Mouse (Mus musculus): ENCODE measurements around the gene Ube2v1.
"Not testable (repeated sequence)": the region's sequence is repeated elsewhere in the genome, so short reads cannot be mapped to it uniquely, and the experiment has no call there.

Gene Ube2v1

GRCm38 (mm10) chr2:167659177-167659846 is 27.4 kb upstream of the Ube2v1 start:
- ChIA-PET CTCF (interaction anchor here in 2 of 4 experiments (1.1 to 3.9 kb wide), 2 partner anchors 16 kb away, joined by 6 to 21 read pairs; no protein-coding TSS in a partner anchor), POLR2A (interaction anchor here in 1 of 4 experiments (0.9 to 1.6 kb wide), 2 partner anchors 11 to 183 kb away, joined by 3 read pairs; no protein-coding TSS in a partner anchor)

- ChIA-PET CTCF (interaction anchor here in 1 of 4 experiments (0.5 kb wide), 1 partner anchor 17 kb away, joined by 3 read pairs; no protein-coding TSS in a partner anchor), POLR2A (no interaction called here)
These were observed 26.8 kb upstream of the Ube2v1 start for GRCm38 (mm10) chr2:167658712-167659111.

- POLR2A ChIA-PET, result no interaction called here
- CTCF ChIA-PET, result no interaction called here
These were observed 26.1 kb upstream of the Ube2v1 start for GRCm38 (mm10) chr2:167657973-167658372.

GRCm38 (mm10) chr2:167656629-167657478 is 25.0 kb upstream of the Ube2v1 start:
- ChIA-PET POLR2A (interaction anchor here in 3 of 4 experiments (0.5 to 0.9 kb wide), 4 partner anchors 24 to 817 kb away, joined by 3 to 4 read pairs (median 4); no protein-coding TSS in a partner anchor), CTCF (interaction anchor here (0.6 to 1.6 kb wide), 6 partner anchors 16 to 399 kb away, joined by 3 to 4 read pairs (median 3); no protein-coding TSS in a partner anchor)

- ChIA-PET POLR2A (interaction anchor here in 1 of 4 experiments (0.6 to 0.7 kb wide), 2 partner anchors 36 to 62 kb away, joined by 3 read pairs; no protein-coding TSS in a partner anchor), CTCF (interaction anchor here in 3 of 4 experiments (0.6 to 1.6 kb wide), 5 partner anchors 12 to 363 kb away, joined by 3 read pairs; no protein-coding TSS in a partner anchor)
These were observed 23.2 kb upstream of the Ube2v1 start for GRCm38 (mm10) chr2:167654911-167655600.

- ChIA-PET CTCF (interaction anchor here in 2 of 4 experiments (0.9 to 1.7 kb wide), 2 partner anchors 12 to 115 kb away, joined by 3 to 4 read pairs; partner anchors contain the start of gene Snai1 (in 1 of the 2)), POLR2A (interaction anchor here in 1 of 4 experiments (4.2 kb wide), 1 partner anchor 9 kb away, joined by 19 read pairs; the partner anchor contains the start of gene Gm20431)
These were observed 20.8 kb upstream of the Ube2v1 start for GRCm38 (mm10) chr2:167652694-167653093.

GRCm38 (mm10) chr2:167651622-167652021 is 19.7 kb upstream of the Ube2v1 start:
- ChIA-PET POLR2A (interaction anchor here in 2 of 4 experiments (1.0 to 4.2 kb wide), 6 partner anchors 10 to 429 kb away, joined by 3 to 19 read pairs (median 3); partner anchors contain the start of gene Gm20431 (in 2 of the 2)), CTCF (interaction anchor here in 2 of 4 experiments (0.6 to 1.7 kb wide), 4 partner anchors 11 to 115 kb away, joined by 3 to 4 read pairs (median 3); partner anchors contain the start of gene Snai1 (in 1 of the 2))

GRCm38 (mm10) chr2:167649290-167650032 is 17.6 kb upstream of the Ube2v1 start:
- ChIA-PET POLR2A (interaction anchor here in 1 of 4 experiments (4.2 kb wide), 1 partner anchor 12 kb away, joined by 19 read pairs; the partner anchor contains the start of gene Gm20431), CTCF (interaction anchor here in 2 of 4 experiments (0.8 to 1.3 kb wide), 3 partner anchors 9 to 30 kb away, joined by 3 read pairs; no protein-coding TSS in a partner anchor)

GRCm38 (mm10) chr2:167646411-167646810 is 14.5 kb upstream of the Ube2v1 start:
- CTCF ChIA-PET, result interaction anchor here in 2 of 4 experiments (0.5 to 1.1 kb wide), 2 partner anchors 29 to 377 kb away, joined by 5 to 7 read pairs; no protein-coding TSS in a partner anchor
- POLR2A ChIA-PET, result no interaction called here

- POLR2A ChIA-PET, result not testable (repeated sequence)
- CTCF ChIA-PET, result interaction anchor here in 2 of 4 experiments (0.6 to 1.7 kb wide), 5 partner anchors 36 to 344 kb away, joined by 3 to 6 read pairs (median 3); no protein-coding TSS in a partner anchor
These were observed 11.6 kb upstream of the Ube2v1 start for GRCm38 (mm10) chr2:167643356-167644052.

- ChIA-PET POLR2A (interaction anchor here in 1 of 4 experiments (0.9 to 1.9 kb wide), 3 partner anchors 13 to 109 kb away, joined by 3 to 5 read pairs (median 3); no protein-coding TSS in a partner anchor), CTCF (interaction anchor here (0.5 to 4.3 kb wide), 9 partner anchors 13 to 570 kb away, joined by 3 to 33 read pairs (median 5); no protein-coding TSS in a partner anchor)
These were observed 10.3 kb upstream of the Ube2v1 start for GRCm38 (mm10) chr2:167642164-167642563.

- CTCF ChIA-PET, result interaction anchor here (0.6 to 4.3 kb wide), 17 partner anchors 14 to 591 kb away, joined by 3 to 33 read pairs (median 4); partner anchors contain the start of gene Snai1 (in 1 of the 4)
- POLR2A ChIA-PET, result interaction anchor here in 2 of 4 experiments (0.9 to 1.9 kb wide), 3 partner anchors 12 to 108 kb away, joined by 3 to 5 read pairs (median 3); no protein-coding TSS in a partner anchor
These were observed 9.4 kb upstream of the Ube2v1 start for GRCm38 (mm10) chr2:167641337-167641736.

GRCm38 (mm10) chr2:167640279-167640678 is 8.4 kb upstream of the Ube2v1 start:
- ChIA-PET CTCF (interaction anchor here (0.5 to 4.3 kb wide), 29 partner anchors 10 to 1587 kb away, joined by 3 to 33 read pairs (median 4); partner anchors contain the start of genes Gm20431 (in 2 of the 4) and Snai1 (in 1 of the 4)), POLR2A (interaction anchor here in 2 of 4 experiments (1.5 to 1.9 kb wide), 2 partner anchors 11 to 13 kb away, joined by 3 to 5 read pairs; no protein-coding TSS in a partner anchor)

GRCm38 (mm10) chr2:167634865-167635512 is 3.1 kb upstream of the Ube2v1 start:
- CTCF ChIA-PET, result interaction anchor here (0.5 to 1.5 kb wide), 12 partner anchors 10 to 737 kb away, joined by 3 to 18 read pairs (median 3); partner anchors contain the start of gene Snai1 (in 1 of the 4)

GRCm38 (mm10) chr2:167634338-167634770 is 2.5 kb upstream of the Ube2v1 start:
- POLR2A ChIA-PET, result interaction anchor here in 3 of 4 experiments (0.6 to 1.6 kb wide), 14 partner anchors 13 to 445 kb away, joined by 3 to 5 read pairs (median 4); partner anchors contain the start of gene Gm20431 (in 2 of the 3)
- CTCF ChIA-PET, result interaction anchor here (0.6 to 1.5 kb wide), 11 partner anchors 10 to 736 kb away, joined by 3 to 18 read pairs (median 3); partner anchors contain the start of gene Snai1 (in 1 of the 4)

More at GRCm38 (mm10) chr2:167634865-167635512, 3.1 kb upstream of the Ube2v1 start:
- POLR2A ChIA-PET, result interaction anchor here in 3 of 4 experiments (0.6 to 1.6 kb wide), 14 partner anchors 13 to 445 kb away, joined by 3 to 5 read pairs (median 4); partner anchors contain the start of gene Gm20431 (in 2 of the 3)
